Mouse (Mus musculus) urinary bladder, postnatal 14 days (tissue): ENCODE measurements around the gene Megf8.

Source experiments
- DNase-seq: peaks from one replicate; pipeline ENCODE4 v3.0.0; 2021; ENCODE audit warnings: low spot score

Megf8 gene

GRCm38 (mm10) chr7:25316532-25317445 lies at the start of gene Megf8:
TSS of gene Megf8 (plus strand) at chr7:25317164.
- peak; percentile 98 for DNase-seq

DNA sequence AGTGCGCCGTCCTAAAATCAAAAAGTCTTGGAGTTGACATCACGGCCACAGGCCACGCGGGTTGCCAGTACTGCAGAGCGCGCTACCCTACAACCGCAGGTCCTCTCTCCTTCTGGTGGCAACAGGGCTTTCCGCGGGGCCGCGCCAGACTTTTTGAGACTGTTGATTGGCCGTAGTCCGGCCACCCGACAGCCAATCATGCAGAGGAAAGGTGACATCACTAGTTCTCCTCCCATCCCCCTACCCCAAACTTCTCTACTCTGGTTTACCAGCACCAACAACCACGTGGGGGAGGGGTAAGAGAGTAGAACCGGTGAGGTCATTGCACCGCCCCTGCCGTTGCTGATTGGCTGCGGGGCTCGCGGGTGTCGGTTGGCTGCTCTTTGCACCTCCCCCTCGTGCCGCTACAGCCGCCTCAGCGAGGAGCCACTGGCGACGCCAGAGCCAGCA lies 49.6 kb upstream of the Megf8 start, which contains the start of gene Cic:
TSS of gene Cic (plus strand) at position 404 of the 450 bp plus-strand sequence.
- DNase-seq = peak; percentile 99

- DNase-seq = peak; percentile 99
Observed at GRCm38 (mm10) chr7:25267751-25268463, 49.1 kb upstream of the Megf8 start.

DNA sequence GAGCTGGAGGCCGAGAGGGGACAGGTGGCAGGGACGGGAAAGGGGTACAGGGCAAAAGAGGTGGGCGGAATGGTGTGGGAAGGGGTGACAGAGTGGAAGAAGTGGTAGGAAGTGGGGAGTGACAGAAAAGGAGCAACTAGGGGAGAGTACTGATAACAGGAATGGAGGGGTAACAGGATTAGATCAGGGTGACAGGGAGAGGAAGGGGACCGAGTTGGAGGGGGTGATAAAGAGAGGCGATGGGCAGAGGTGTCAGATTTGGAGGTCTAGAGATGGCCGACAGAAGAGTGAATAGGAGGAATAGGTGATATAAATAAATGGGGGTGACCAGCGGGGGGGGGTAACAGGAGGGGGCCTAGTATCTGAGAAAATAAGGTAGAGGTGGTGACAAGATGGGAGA lies 48.4 kb upstream of the Megf8 start:
- no peak for DNase-seq

DNA sequence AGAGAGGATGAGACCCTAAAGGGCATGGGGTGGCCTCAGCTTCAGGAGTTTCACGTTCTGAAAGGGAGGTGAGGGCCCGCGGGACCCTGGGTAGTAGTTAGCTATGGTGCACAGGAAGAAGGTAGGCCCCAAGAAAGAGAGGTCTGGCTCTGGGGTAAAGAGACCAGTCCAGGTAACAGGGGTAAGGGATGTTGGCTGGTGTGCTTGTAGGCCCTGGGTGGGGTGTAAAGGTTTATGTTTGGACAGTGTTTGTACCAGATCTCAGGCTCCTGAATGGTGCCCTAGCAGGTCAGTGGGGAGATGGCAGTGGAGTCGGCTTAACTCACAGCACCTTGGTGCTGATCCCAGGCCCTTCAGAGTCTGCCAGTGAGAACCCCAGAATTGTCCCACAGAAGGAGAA lies 47.9 kb upstream of the Megf8 start:
- DNase-seq = no peak

DNA sequence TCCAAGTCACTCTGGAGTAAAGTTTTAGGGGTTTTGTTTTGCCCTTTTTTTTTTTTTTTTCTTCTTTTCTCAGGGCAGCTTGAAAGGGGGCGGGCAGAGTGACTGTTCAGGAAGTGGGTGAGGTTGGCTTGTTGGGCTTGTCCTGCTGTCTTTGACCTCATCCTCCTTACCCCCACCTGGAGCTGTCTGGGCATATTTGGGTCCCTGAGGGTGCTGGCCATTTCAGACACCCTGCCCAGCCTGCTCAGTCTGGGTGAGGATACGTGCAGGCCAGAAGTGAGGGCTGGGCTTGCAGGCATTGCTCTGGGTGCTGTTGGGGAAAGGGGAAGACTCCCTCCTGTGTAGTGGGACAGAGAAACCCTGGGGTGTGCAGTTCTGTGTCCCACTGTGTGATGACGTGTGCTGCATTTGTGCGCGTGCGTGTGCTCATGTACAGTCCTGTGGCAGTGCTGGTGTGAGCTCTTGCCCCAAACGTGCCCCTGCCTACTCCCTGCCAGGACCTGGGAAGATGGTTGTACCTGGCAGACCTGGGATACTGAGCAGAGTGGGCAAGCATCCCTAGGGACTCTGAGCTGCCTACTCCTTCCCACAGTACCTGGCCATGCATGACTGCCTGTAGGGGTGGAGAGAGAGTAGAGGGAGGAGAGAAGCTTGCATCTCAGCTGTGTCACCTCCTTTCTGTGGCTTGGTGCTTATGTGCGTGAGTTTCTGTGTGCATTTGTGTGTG lies 47.3 kb upstream of the Megf8 start:
- DNase-seq = peak; percentile 37

DNA sequence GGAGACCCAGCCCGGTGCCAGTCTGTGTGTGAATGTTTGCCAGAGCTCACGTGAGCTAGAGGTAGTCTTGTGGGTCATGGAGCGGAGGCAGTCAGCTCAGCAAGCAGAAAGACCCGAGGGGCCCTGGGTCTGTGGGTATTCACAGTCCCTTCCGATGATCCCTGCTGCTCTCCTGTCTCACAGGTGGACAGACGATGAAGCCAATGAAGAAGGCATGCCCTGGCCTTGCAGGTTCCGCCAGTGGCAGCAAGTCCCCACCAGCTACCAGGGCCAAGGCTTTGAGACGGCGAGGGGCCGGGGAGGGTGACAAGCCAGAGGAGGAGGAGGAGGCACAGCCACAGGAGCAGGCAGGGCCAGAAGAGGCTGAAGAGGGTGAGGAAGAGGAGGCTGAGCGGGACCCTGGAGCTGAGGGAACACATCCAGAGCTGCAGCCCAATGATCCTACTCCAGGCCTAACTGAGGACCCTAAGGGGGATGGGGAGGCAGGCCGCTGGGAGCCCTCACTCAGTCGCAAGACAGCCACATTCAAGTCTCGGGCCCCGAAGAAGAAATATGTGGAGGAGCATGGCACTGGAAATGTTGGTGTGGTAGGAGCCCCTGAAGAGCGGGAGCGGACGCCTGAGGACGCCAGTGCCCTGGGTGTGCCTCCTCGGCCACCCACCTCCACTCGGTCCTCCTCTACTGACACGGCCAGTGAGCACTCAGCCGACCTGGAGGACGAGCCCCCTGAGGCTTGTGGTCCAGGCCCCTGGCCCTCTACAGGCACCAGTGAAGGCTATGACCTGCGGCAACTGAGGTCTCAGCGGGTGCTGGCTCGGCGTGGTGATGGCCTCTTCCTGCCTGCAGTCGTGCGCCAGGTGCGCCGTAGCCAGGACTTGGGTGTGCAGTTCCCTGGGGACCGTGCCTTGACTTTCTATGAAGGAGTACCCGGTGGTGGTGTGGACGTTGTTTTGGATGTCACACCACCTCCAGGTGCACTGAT lies 46.0 kb upstream of the Megf8 start:
- DNase-seq = peak; percentile 3

GRCm38 (mm10) chr7:25271651-25272444 lies 45.1 kb upstream of the Megf8 start:
- DNase-seq = no peak

DNA sequence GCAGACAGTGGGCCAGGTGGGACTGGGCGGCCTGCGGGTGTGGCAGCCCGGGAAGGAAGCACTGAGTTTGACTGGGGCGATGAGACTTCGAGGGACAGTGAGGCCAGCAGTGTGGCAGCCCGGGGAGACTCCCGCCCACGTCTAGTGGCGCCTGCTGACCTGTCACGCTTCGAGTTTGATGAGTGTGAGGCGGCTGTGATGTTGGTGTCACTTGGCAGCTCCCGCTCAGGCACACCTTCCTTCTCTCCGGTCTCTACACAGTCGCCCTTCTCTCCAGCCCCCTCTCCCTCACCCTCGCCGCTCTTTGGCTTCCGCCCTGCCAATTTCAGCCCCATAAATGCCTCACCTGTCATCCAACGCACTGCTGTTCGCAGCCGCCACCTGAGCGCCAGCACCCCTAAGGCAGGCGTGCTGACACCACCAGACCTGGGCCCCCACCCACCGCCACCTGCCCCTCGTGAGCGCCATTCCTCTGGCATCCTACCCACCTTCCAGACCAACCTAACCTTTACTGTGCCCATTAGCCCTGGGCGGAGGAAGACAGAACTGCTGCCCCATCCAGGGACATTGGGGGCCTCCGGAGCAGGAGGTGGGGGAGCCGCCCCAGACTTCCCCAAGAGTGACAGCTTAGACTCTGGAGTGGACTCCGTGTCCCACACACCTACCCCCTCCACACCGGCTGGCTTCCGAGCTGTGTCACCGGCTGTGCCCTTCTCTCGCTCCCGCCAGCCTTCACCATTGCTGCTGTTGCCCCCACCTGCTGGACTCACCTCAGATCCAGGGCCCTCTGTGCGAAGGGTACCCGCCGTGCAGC lies 44.3 kb upstream of the Megf8 start:
- no peak for DNase-seq

- peak; percentile 6 for DNase-seq
Observed at GRCm38 (mm10) chr7:25273259-25274241, 43.4 kb upstream of the Megf8 start.

GRCm38 (mm10) chr7:25274571-25274970 lies 42.4 kb upstream of the Megf8 start:
- DNase-seq = peak; percentile 15

- DNase-seq = peak; percentile 25
Observed at GRCm38 (mm10) chr7:25274996-25275395, 42.0 kb upstream of the Megf8 start.

GRCm38 (mm10) chr7:25275555-25276298 lies 41.2 kb upstream of the Megf8 start:
- DNase-seq = peak; percentile 75

GRCm38 (mm10) chr7:25277405-25277804 lies 39.6 kb upstream of the Megf8 start:
- DNase-seq = no peak

DNA sequence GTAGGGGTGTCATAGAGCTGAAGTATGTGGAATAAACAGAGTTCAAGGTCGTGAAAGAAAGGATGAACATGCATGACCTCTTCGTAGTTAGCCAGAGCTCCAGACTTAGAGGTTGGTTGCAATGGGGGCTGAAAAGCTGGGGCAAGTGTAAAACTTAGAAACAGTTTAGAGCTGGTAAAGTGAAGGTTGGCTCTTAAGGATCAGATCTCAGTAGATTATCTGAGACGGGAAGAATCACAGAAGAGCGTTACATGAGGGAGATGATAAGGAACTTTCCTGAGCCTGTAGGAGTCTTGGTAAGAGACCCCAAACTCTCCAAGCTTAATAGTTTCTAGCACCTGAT lies 39.0 kb upstream of the Megf8 start:
- no peak for DNase-seq

DNA sequence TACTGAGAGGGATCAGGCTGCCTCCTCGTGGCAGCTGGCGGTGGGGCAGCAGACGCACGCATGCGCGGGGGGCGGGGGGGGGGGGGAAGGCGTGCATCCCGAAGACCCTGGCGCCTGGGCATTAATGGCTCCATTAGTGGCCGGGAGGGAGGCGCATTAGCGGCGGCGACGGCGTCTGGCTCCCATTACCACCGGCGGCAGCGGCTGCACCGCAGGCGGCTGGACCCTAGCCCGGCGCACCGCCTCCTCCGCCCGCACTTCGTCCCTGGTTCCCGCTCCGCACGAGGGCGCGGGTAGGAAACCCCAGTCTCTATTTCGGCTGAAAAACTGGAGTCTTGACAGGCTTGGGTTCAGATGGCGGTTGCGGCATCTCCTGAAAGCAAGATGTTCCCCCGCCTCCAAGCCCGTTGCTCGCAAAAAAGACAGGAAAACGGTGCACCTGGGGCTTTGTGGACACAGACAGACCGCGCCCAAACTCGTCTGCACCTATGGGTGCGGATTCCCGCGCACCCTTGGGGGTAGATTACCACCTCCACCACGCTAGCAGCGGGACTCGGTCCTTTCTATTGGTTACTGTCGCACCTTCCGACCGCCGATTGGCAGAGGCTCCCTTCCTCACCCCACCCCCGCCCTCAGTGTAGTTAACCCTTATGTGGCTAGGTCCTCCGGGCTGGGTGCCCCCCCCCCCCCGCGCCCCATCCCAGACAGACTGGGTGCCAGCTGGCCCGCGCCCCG lies 38.5 kb upstream of the Megf8 start:
- peak; percentile 90 for DNase-seq
